Mouse (Mus musculus) heart, adult 2 months (tissue): ENCODE measurements around the gene Mpped1. TPM values are rescaled to one million over a fixed set of nuclear protein-coding genes. Genes with fewer than 3 reads are reported as not detected.

ENCODE experiments used
- DNase-seq, 2 experiments: peaks; one replicate each; pipeline ENCODE4 v3.0.0; 2021
- H3K27ac ChIP-seq: fragments of 200-600 bp; 2 replicates; pipeline ENCODE4 v1.8.1; 2022
- H3K27me3 ChIP-seq: fragments of 200-500 bp; 2 replicates; pipeline ENCODE4 v1.6.1; 2012; ENCODE audit warnings: mild to moderate bottlenecking, low read length, inconsistent platforms, mixed read lengths; ENCODE audit not compliant: control insufficient read depth, insufficient read depth
- H3K36me3 ChIP-seq: fragments of 200-500 bp; 2 replicates; pipeline ENCODE4 v1.6.1; 2012; ENCODE audit warnings: low read length, inconsistent platforms; ENCODE audit not compliant: control insufficient read depth, insufficient read depth
- H3K4me1 ChIP-seq: fragments of 200-500 bp; 2 replicates; pipeline ENCODE4 v1.6.1; 2011; ENCODE audit warnings: low read length; ENCODE audit not compliant: control insufficient read depth, insufficient read depth
- H3K4me3 ChIP-seq: fragments of 200-600 bp; 2 replicates; pipeline ENCODE4 v1.8.1; 2022
- H3K79me2 ChIP-seq: fragments of 200-500 bp; replicated peaks from 2 replicates; pipeline ENCODE4 v1.6.1; 2012; ENCODE audit warnings: mild to moderate bottlenecking, inconsistent platforms, low read length, moderate library complexity, mixed read lengths; ENCODE audit not compliant: control insufficient read depth, insufficient read depth
- H3K9ac ChIP-seq: fragments of 200-500 bp; 2 replicates; pipeline ENCODE4 v1.6.1; 2012; ENCODE audit warnings: low read depth, mild to moderate bottlenecking, control low read depth, inconsistent platforms, low read length, mixed read lengths
- CTCF ChIP-seq: fragments of 200-600 bp; IDR thresholded peaks from 2 replicates; pipeline ENCODE4 v1.8.1; 2022; ENCODE audit warnings: antibody characterized with exemption, mild to moderate bottlenecking, moderate library complexity
- EP300 ChIP-seq: fragments of 200-500 bp; IDR thresholded peaks from 2 replicates; pipeline ENCODE4 v1.6.1; 2011; ENCODE audit warnings: low read depth, low read length, control low read depth; ENCODE audit not compliant: insufficient read depth
- POLR2A ChIP-seq: fragments of 200-500 bp; IDR thresholded peaks from 2 replicates; pipeline ENCODE4 v1.6.1; 2011; ENCODE audit warnings: mild to moderate bottlenecking, low read depth, low read length, control low read depth; ENCODE audit not compliant: insufficient read depth
- WGBS: fragments of 180-500 bp; shearing (Covaris S2); methylation state at CpG from one replicate; pipeline ENCODE4 v1.1.7; 2018; 5-methylcytosine and 5-hydroxymethylcytosine counted together
- intact Hi-C: fragments of 180-260 bp; cut with DNase I; formaldehyde crosslinking; loops from one replicate; pipeline ENCODE4 v1.15.1; 2025
- polyA plus RNA-seq: library from polyadenylated mRNA; depleted of rRNA; stranded (reverse); fragments of >200 nt; gene quantifications from 2 replicates; pipeline ENCODE4 v1.2.3, GENCODE M21; 2012; rRNA removed
- total RNA-seq, 2 experiments: library from RNA; stranded (reverse); gene quantifications; 2 replicates each; pipeline ENCODE4 v1.2.3; 2021

The Mpped1 gene
- total and polyA plus RNA-seq, 3 experiments = not detected

DNA sequence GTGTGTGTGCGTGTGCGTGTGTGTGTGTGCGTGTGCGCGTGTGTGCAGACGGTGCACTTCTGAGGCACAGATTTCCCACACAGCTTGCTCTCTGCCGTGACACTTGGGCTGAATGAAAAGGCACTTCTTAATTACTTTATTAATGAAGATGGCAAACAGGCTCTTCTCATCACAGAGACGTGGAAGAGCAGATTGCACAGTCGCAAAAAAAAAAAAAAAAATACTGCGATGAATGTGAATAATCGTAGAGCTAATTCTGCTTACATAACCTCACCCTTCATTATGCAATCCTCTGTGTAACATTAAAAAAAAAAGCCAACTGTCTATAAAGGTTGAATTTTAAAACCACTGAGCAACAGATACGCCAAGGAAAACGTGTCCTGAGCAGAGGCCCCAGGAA lies 127.2 kb downstream of the Mpped1 start:
- no peak for TF ChIP-seq POLR2A
- TF ChIP-seq EP300 = no peak
- TF ChIP-seq CTCF = no peak
- intact Hi-C loops = no loop called here
- WGBS = 85% methylated on average over 13 of the region's 13 CpGs

More for the DNA sequence above, 127.2 kb downstream of the Mpped1 start:
- no peaks in the 10 kb centered on the region for H3K4me1 ChIP-seq
- H3K4me3 ChIP-seq = no peak overlapping the region
- no peaks in the 10 kb centered on the region for H3K36me3 ChIP-seq
- H3K27ac ChIP-seq = no peak overlapping the region
- DNase-seq = no peak
- no peak overlapping the region for H3K9ac ChIP-seq
- no peaks in the 10 kb centered on the region for H3K27me3 ChIP-seq
- no peaks in the 10 kb centered on the region for H3K79me2 ChIP-seq

Other genes with a start within 250 kb of the Mpped1 start
- 10 to 100 TPM; 61.2 to 61.8 TPM for gene Tspo, start 215.9 kb upstream of the Mpped1 start, total RNA-seq
- 101 and 154 TPM in 2 replicates for gene Tspo, start 215.9 kb upstream of the Mpped1 start, polyA plus RNA-seq
- gene Mcat, start 215.7 kb upstream of the Mpped1 start, total RNA-seq = 10 to 100 TPM; 38.7 to 40.8 TPM
- gene Mcat, start 215.7 kb upstream of the Mpped1 start, polyA plus RNA-seq = 32.2 and 41.4 TPM in 2 replicates
- 1 to 10 TPM; 4.5 to 5.5 TPM for gene Ttll12, start 184.3 kb upstream of the Mpped1 start, total RNA-seq
- gene Ttll12, start 184.3 kb upstream of the Mpped1 start, polyA plus RNA-seq = 9.9 and 10.6 TPM in 2 replicates
- 1 to 10 TPM in 1 of 2 experiments, under 1 TPM in 1; 0.65 to 1.3 TPM for gene Scube1, start 54.4 kb upstream of the Mpped1 start, total RNA-seq
- gene Scube1, start 54.4 kb upstream of the Mpped1 start, polyA plus RNA-seq = 2.2 and 3.0 TPM in 2 replicates